Mouse (Mus musculus): ENCODE data around the gene Fancc. TPM values are rescaled to one million over a fixed set of nuclear protein-coding genes. Genes with fewer than 3 reads are reported as not detected.

Fancc gene
- polyA plus RNA-seq, 1 experiment, result 18.4 TPM

DNA sequence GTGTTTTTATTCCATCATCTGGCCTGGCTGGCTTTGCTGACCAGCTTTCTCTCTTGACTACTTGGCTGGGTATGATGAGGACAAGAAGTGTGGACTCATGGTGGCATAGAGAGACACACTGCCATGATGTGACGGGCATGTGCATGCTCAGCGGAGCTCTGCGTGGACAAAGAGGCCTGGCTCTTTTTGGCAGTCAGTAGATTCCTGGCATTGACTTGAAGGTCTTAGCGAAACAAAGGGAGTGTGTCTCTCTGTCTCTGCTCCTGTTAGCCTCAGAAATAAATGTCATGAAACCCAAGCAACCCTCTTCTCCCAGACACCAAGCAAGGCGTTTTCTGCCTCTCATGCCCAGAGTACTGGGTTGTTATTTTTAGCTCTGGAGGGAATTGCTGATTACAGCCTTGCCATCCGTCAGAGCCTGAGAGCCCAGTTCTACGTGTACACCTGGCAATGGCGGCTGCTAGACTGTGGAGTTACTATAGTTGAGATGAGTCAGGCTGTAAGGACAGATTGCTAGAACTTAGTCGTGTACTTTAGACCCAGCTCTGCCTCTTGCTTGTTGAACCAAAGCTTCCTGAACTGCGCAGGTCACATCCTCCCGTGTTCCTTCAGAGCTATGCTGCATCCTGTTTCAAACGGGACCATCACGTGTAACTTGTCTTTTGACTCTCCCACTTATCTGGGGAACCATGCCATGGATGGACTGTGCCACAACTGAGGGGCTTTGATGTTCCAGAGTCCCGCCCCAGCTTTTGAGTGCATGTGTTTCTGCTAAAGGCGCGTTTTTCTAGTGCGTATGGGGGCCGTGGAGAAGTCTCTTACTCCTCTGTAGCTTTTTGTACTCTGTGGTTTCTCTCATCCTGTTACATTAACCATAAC lies 236.1 kb downstream of the Fancc start:
- DNase-seq, result peak in 1 of 2 experiments; percentile 60
- no peak for TF ChIP-seq POLR2A (IDR thresholded peaks at IDR 0.05; ENCODE audit: borderline replicate concordance, insufficient read depth, low read length)
- TF ChIP-seq CTCF (IDR thresholded peaks at IDR 0.05; ENCODE audit: borderline replicate concordance, insufficient read depth, low read depth, low read length), result no peak
- peak overlapping the region; percentile 55 for H3K27ac ChIP-seq (ENCODE audit: insufficient read depth, low read length)
- WGBS, result 40% methylated on average over 18 of the region's 18 CpGs
- peaks cover 43% of the 10 kb centered on the region for H3K4me1 ChIP-seq (ENCODE audit: control insufficient read depth, insufficient read depth, low read length)
- no peaks in the 10 kb centered on the region for H3K27me3 ChIP-seq (ENCODE audit: control insufficient read depth, insufficient read depth, low read length)
- H3K4me3 ChIP-seq (replicated peaks; ENCODE audit: insufficient read depth, low read depth, low read length), result no peak overlapping the region

DNA sequence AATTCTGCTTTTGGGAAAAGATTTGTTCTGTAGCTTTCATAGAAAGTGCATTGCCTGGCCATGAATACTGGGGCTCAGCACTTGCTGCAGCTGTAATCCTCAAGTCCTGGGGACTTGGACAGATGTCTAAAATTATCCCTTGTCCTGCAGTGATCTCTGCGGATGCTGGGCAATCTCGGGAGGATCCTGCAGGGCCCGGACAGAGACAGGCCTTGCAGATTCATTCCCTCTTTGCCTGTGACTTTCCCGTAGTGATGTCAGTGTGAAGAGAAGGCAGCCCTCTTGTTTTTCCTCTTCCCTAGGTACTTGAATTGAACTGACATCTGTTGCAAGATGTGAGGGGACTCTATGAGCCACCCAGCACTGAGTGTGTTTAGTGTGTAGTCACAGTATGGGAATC lies 236.9 kb downstream of the Fancc start:
- Histone ChIP-seq H3K4me1 (ENCODE audit: control insufficient read depth, insufficient read depth, low read length) (peaks cover 48% of the 10 kb centered on the region), H3K27ac (ENCODE audit: insufficient read depth, low read length) (0 out of 2 replicates have a peak overlapping the region, but pooled peaks have one; percentile 23), H3K4me3 (replicated peaks; ENCODE audit: insufficient read depth, low read depth, low read length) (no peak overlapping the region), H3K27me3 (ENCODE audit: control insufficient read depth, insufficient read depth, low read length) (no peaks in the 10 kb centered on the region)
- no peak for DNase-seq
- TF ChIP-seq CTCF (IDR thresholded peaks at IDR 0.05; ENCODE audit: borderline replicate concordance, insufficient read depth, low read depth, low read length) (no peak), POLR2A (IDR thresholded peaks at IDR 0.05; ENCODE audit: borderline replicate concordance, insufficient read depth, low read length) (no peak)
- WGBS, result 29% methylated on average over 4 of the region's 4 CpGs

DNA sequence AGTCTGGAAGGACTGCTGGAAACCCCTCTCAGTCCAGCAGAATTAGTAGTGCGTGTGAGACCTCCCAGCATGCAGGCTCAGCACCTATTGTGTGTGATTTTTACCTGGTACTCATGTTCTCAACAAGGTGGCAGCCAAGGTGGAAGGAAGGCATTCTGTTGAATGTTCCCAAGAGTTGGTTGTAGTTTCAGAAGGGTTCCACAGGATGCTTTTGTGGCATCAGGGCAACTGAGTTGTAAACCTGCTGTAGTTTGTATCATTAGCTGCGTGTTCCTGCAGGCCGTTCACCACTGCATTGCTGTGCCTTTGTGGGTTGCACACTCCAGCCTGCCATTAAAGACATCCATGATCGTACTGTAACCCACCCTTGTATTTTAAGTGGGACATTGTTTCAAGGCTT lies 238.4 kb downstream of the Fancc start:
- 80% methylated on average over 4 of the region's 4 CpGs for WGBS
- TF ChIP-seq CTCF (IDR thresholded peaks at IDR 0.05; ENCODE audit: borderline replicate concordance, insufficient read depth, low read depth, low read length) (no peak), POLR2A (IDR thresholded peaks at IDR 0.05; ENCODE audit: borderline replicate concordance, insufficient read depth, low read length) (no peak)
- Histone ChIP-seq H3K4me1 (ENCODE audit: control insufficient read depth, insufficient read depth, low read length) (peaks cover 41% of the 10 kb centered on the region), H3K27ac (ENCODE audit: insufficient read depth, low read length) (peak overlapping the region; percentile 33; the same call in 1 of the 2 replicates), H3K27me3 (ENCODE audit: control insufficient read depth, insufficient read depth, low read length) (no peaks in the 10 kb centered on the region), H3K4me3 (replicated peaks; ENCODE audit: insufficient read depth, low read depth, low read length) (no peak overlapping the region)
- no peak for DNase-seq

DNA sequence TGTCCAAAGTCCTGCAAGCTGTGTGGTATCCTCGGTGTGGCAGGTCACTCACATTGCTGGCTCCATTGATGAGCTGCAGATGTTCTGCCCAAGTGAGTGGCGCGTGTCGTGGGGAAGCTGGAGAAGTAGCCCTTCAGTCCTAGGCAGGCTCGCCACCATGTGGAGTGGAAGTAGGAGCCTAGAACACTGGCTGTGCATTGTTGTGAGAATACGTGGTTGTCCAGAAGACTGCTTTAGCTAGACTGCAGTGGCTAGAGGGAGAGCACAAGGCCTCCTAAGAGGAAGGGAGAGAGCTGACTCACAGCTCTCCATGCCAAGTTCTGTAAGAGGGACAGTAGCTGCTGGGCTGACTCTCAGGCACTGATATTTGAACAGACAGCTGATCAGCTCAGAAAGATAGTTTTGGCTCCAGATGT lies 238.9 kb downstream of the Fancc start:
- DNase-seq, result peak in 1 of 2 experiments; percentile 63
- no peaks in the 10 kb centered on the region for H3K27me3 ChIP-seq (ENCODE audit: control insufficient read depth, insufficient read depth, low read length)
- H3K4me1 ChIP-seq (ENCODE audit: control insufficient read depth, insufficient read depth, low read length), result peaks cover 41% of the 10 kb centered on the region
- no peak overlapping the region for H3K4me3 ChIP-seq (replicated peaks; ENCODE audit: insufficient read depth, low read depth, low read length)
- 49% methylated on average over 6 of the region's 6 CpGs for WGBS
- H3K27ac ChIP-seq (ENCODE audit: insufficient read depth, low read length), result peak overlapping the region; percentile 33; the same call in 1 of the 2 replicates
- no peak for TF ChIP-seq CTCF (IDR thresholded peaks at IDR 0.05; ENCODE audit: borderline replicate concordance, insufficient read depth, low read depth, low read length)
- no peak for TF ChIP-seq POLR2A (IDR thresholded peaks at IDR 0.05; ENCODE audit: borderline replicate concordance, insufficient read depth, low read length)

DNA sequence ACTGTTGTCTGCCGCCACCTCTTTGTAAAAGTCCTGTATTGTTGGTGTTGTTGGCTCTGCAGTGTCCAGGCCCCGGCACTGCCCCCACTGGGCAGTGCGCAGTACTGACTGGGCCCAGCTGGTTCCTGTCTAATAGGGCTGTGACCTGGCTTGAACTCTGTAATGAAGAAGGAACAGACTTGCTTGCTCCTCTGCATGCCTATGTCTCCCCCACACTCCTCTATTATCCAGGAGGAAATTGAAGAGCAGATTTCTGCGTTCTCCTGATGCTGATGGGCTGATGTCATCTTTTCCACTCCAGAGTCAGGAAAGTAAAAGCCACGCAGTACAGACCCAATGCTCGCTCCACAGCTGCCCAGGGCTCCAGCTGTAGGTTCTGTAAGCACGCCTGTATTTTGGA lies 240.3 kb downstream of the Fancc start:
- TF ChIP-seq CTCF (IDR thresholded peaks at IDR 0.05; ENCODE audit: borderline replicate concordance, insufficient read depth, low read depth, low read length) (peak; percentile 38; the same call in 1 of the 2 replicates), POLR2A (IDR thresholded peaks at IDR 0.05; ENCODE audit: borderline replicate concordance, insufficient read depth, low read length) (no peak)
- 65% methylated on average over 7 of the region's 7 CpGs for WGBS
- DNase-seq, result no peak
- Histone ChIP-seq H3K27ac (ENCODE audit: insufficient read depth, low read length) (no peak overlapping the region), H3K4me3 (replicated peaks; ENCODE audit: insufficient read depth, low read depth, low read length) (no peak overlapping the region), H3K27me3 (ENCODE audit: control insufficient read depth, insufficient read depth, low read length) (no peaks in the 10 kb centered on the region), H3K4me1 (ENCODE audit: control insufficient read depth, insufficient read depth, low read length) (peaks cover 41% of the 10 kb centered on the region)

DNA sequence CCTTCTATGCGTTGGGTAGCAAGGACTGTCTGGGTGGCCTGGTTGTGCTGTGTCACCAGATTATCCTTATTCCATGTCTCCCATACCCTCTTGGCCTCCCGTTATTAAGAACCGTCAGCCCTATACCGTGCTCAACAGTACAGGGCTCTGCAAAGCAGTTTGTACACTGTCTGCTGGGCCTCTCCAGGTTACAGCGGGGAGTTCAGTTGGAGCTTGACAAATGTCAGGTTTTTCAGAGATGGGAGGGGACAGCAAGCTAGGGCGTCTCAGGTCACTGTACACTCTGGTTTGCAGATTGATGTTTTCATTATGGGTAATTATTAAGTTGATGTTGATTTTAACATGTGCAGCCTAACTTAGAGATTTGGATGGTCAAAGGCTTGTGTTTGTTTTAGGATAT lies 240.9 kb downstream of the Fancc start:
- no peak overlapping the region for H3K27ac ChIP-seq (ENCODE audit: insufficient read depth, low read length)
- 58% methylated on average over 6 of the region's 6 CpGs for WGBS

DNA sequence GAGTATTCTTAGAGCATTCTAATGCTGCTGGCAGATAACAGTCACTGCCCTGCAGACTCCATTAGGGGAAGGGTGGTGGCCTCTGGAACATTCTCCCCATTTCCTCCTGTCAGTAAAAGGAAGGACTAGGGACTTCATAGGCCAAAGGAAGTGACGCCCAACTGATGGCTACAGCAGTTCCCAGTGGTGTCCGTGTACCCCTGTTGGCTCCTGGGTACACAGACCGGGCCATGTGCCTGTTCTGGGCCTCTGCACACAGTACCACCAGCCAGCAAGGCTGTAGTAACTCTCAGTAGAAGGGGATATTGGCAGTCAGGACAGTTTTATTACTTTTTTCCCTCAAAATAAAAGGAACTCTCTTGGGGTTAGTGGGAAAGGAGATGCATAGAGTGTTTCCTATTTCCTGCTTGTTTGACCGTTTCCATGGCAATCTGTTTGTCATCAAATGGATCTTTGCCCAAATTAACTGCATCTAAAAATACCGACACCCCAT lies 241.5 kb downstream of the Fancc start:
- peaks cover 40% of the 10 kb centered on the region for H3K4me1 ChIP-seq (ENCODE audit: control insufficient read depth, insufficient read depth, low read length)
- no peak overlapping the region for H3K4me3 ChIP-seq (replicated peaks; ENCODE audit: insufficient read depth, low read depth, low read length)
- 38% methylated on average over 5 of the region's 5 CpGs for WGBS
- DNase-seq, result peak in 1 of 2 experiments; percentile 42
- H3K27me3 ChIP-seq (ENCODE audit: control insufficient read depth, insufficient read depth, low read length), result no peaks in the 10 kb centered on the region
- 0 out of 2 replicates have a peak overlapping the region, but pooled peaks have one; percentile 24 for H3K27ac ChIP-seq (ENCODE audit: insufficient read depth, low read length)
- TF ChIP-seq CTCF (IDR thresholded peaks at IDR 0.05; ENCODE audit: borderline replicate concordance, insufficient read depth, low read depth, low read length) (no peak), POLR2A (IDR thresholded peaks at IDR 0.05; ENCODE audit: borderline replicate concordance, insufficient read depth, low read length) (no peak)

More for the DNA sequence above, 240.9 kb downstream of the Fancc start:
- H3K4me1 ChIP-seq (ENCODE audit: control insufficient read depth, insufficient read depth, low read length), result peaks cover 42% of the 10 kb centered on the region
- TF ChIP-seq POLR2A (IDR thresholded peaks at IDR 0.05; ENCODE audit: borderline replicate concordance, insufficient read depth, low read length) (no peak), CTCF (IDR thresholded peaks at IDR 0.05; ENCODE audit: borderline replicate concordance, insufficient read depth, low read depth, low read length) (no peak)
- no peaks in the 10 kb centered on the region for H3K27me3 ChIP-seq (ENCODE audit: control insufficient read depth, insufficient read depth, low read length)
- no peak for DNase-seq
- no peak overlapping the region for H3K4me3 ChIP-seq (replicated peaks; ENCODE audit: insufficient read depth, low read depth, low read length)
